Mouse (Mus musculus) kidney, postnatal 14 days (tissue): ENCODE results near the gene Hs6st3.

ENCODE experiments used
- DNase-seq: peaks from one replicate; pipeline ENCODE4 v3.0.0; 2022; ENCODE audit warnings: mixed read lengths

Gene Hs6st3

GRCm38 (mm10) chr14:119137906-119138785, at the start of gene Hs6st3:
TSS of gene Hs6st3 (plus strand) at chr14:119138341.
- peak; percentile 23 for DNase-seq

DNA sequence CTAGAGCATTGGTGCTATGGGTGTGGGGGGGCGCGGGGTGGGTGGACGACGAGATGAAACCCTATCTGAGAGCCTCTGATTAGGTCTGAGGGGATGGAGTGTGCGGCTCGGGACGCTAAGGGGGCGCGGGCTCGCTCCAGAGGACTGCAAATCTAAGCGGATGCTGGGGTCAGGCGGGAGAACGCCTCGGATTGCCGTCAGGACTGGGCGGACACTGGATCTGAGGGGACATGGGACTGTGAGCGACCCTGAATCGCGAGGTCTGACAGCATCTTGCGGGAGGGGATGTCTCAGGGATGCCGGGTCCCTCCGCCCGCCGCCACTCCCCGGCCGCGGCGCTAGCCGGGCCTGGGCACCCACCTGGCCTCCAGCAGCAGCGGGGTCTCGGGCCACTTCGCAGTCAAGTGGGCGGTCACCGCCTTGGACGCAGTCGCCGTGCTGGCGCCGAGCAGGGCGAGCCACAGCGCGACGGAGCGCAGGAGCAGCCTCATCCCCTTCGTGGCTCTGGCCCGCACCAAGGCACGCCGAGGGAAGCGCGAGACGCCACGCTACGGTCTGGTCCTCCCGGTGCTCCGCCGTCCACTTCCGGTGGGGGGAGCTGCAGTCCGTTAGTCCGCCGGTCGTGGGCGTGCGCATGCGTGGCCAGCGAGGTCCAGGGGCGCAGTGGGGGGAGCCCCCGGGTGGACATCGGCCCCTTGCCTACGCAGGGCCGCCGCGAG, 39.1 kb upstream of the Hs6st3 start, which contains the start of gene Uggt2:
Gene Uggt2, minus strand, starts transcription at position 580 of the 719 bp plus-strand sequence.
- DNase-seq, result peak; percentile 86

DNA sequence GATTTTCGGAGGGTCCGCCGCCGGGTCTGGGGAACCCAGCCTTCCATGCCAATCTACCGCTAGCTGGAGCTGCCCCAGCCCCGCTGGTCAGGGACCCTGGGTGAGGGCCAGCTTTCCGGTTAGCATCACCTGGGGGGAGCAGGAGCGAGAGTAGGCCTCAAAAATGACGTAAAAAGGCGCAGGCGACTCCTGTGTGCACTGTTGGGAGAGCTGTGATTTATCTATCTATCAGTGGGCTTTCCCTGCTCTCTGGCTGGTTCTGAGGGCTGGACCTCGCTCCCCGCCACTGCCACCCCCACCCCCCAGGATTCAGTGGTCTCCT, 38.6 kb upstream of the Hs6st3 start:
- DNase-seq, result no peak

DNA sequence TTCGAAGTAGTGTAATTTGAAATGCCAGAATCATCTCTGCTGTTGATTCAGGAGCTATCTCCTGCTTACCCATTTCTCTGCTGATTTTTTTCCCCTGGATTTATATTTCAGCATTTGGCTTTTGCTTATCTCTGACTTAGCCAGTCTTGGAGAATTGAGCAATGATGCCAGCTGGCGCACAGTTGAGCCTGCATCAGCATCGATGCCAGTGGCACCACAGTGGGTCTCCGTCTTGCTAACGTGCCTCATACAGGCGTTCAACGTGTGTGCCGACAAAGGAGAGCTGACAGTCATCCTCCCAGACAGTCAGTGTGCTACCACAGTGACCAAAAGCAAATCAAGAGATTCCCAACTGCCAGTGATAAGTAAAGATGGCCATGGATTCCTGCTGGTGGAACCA, 30.6 kb upstream of the Hs6st3 start:
- no peak for DNase-seq

DNA sequence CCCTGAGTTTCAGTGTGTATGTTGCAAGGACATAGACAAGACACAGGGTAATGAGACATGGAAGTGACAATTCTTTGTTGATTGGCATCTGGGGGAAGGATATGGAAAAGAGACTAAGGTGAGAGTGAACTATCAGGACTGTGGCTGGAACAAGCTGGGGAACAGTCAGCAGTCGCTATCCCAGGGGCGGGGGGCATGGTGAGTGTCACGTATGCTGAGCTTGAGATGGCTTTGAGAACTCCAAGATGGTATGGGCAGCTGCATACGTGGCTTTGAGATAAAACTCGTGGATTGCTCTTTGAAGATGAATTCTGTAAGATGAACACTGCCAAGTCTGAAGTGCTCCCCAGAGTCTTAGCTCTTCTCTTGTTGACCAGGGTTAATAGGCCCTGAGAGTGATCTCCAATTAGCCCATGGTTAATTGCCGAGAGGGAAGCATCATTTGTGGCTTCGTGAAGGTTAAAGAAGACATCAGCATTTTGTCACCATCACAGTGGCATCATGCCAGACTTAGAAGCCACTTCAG, 29.3 kb upstream of the Hs6st3 start:
- no peak for DNase-seq

GRCm38 (mm10) chr14:119109776-119110218, 28.3 kb upstream of the Hs6st3 start:
- DNase-seq, result no peak

DNA sequence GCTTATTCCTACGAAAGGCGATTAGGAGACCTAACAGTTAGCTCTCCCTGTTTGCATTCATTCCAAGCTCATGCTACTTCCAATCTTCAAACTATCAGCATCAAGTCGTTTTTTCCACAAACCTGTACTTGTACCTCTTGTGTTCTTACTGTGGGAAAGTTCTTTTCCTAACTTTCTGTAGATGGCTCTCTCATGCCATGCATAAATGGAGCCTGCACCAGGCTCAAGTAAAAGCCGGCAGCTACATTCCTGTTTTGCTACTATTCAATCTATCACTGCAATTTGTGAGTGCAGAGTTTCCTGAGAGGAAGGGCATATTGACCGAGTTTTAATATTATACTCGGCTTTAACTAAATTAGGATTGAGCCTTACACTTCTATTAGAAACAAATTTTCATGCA, 25.6 kb upstream of the Hs6st3 start:
- no peak for DNase-seq

GRCm38 (mm10) chr14:119123582-119123981, 14.6 kb upstream of the Hs6st3 start:
- no peak for DNase-seq

GRCm38 (mm10) chr14:119124061-119124460, 14.1 kb upstream of the Hs6st3 start:
- peak; percentile 25 for DNase-seq

DNA sequence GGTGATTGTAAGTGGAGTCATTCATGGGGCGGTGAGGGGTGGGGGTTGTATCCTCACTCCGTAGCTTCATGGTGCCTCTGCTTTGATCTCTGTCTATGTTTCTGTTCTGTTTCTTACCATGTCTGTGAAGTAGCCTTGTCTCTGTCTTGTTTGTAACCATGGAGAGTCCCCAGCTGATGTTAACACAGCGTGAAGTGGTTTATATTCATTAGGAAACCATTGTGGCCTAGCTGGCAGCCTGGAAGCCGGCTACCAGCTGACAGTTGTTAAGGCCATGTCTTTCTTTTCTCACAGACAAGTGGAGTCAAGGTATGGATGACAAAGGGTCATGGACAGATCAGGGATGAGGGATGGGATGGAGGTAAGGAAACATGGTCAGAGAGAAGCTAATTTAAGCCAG, 12.3 kb upstream of the Hs6st3 start:
- no peak for DNase-seq

GRCm38 (mm10) chr14:119127330-119127729, 10.8 kb upstream of the Hs6st3 start:
- no peak for DNase-seq

DNA sequence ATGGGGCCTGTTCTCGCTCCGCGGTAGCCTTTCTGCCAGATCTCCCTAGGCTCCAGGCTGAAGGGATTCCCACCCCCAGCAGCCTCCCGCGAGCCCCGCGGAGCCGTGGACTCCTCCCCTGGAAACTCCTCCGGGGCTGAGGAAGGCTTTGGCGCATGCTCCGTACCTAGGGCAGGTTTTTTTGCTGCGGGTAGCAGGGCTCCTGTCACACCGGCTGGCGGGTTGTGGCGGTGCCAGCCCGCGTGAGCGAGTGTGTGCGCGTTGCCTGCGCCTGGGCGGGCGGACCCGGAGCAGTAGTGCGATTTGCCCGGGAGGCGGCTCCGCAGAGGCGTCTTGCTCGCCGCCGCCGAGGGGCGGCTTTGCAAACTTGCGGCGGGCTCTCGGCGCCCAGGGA, 632 bp upstream of the Hs6st3 start:
- peak; percentile 70 for DNase-seq

DNA sequence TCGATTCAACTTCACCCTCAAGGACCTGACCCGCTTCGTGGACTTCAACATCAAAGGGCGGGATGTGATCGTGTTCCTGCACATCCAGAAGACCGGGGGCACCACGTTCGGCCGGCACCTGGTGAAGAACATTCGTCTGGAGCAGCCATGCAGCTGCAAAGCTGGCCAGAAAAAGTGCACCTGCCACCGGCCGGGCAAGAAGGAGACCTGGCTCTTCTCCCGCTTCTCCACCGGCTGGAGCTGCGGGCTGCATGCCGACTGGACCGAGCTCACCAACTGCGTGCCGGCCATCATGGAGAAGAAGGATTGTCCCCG, 602 bp downstream of the Hs6st3 start:
- DNase-seq, result no peak

GRCm38 (mm10) chr14:119139381-119139950, 1.3 kb downstream of the Hs6st3 start:
- DNase-seq, result no peak

GRCm38 (mm10) chr14:119153088-119153487, 14.9 kb downstream of the Hs6st3 start:
- DNase-seq, result no peak

GRCm38 (mm10) chr14:119193905-119194304, 55.8 kb downstream of the Hs6st3 start:
- DNase-seq, result no peak

DNA sequence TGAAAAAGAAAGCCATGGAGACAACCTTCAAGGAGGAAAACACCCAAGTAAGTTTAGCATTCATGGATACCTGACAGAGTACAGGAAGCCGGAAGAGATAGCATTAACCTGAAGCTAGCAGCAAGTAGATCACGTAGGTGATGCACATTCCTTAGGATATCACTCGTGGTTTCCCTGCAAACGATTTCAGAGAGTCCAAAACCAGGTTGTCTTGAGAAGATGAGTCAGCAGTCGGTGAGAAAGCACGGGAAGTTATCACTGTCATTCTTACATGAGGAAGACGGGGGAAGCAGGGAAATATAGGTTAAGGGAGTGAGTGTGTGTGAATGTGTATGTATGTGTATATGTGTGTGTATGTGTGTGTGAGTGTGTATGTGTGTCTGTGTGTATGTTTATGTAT, 65.4 kb downstream of the Hs6st3 start:
- DNase-seq, result no peak

DNA sequence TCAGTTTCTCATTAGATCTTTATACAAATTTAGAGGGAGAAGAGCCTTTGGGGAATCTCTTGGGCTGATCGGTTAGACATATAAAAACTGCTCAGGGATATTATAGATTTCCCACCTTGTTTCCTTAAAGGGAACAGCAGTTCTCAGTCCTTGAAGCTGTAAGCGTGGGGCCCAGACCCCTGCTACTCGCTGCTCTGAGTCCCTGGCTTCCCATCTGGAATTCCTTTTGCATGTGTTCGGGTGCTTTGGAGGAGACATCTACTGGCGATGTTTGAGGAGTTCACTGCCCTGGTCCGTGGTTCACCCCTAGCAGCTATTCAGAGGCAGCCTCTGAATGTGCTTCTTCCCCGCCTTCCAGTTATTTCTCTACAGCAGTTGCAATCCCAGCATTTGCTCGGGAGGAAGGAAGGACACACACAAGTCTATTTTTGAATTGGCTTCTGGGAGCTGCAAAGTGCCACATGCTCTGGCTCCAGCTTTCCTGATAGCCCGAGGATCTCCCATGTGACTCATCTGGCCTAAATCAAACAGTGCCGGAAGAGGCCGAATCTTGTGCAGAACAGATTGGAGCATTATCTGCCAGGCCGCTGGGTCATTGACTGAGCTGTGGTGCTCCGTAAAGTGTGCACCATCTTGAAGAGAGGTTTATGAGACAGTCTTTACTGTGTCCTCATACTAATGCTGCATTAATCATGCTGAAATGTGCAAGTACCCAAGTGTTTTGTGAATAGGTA, 77.6 kb downstream of the Hs6st3 start:
- DNase-seq, result no peak

GRCm38 (mm10) chr14:119227709-119228338, 89.7 kb downstream of the Hs6st3 start:
- no peak for DNase-seq

- DNase-seq, result no peak
Measured at GRCm38 (mm10) chr14:119233598-119233997, 95.5 kb downstream of the Hs6st3 start.

DNA sequence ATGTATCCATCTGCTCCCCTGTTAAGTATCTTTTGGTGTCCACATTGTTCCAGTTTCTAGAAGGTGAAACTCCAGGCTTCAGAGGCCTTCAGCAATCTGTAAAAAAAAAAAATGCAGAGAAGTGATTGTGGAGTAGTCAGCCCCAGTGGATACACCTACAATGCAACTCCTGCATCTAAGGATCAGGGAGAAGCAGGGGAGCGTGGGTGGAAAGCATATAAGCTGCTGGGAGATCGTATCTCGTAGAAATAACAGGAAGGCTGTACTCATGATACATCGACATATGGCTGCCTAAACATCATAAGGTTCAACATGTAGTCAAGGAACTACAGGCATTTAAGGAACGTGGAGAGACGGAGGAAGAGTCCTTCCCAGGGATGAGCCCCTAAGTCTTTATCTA, 109.0 kb downstream of the Hs6st3 start:
- no peak for DNase-seq

DNA sequence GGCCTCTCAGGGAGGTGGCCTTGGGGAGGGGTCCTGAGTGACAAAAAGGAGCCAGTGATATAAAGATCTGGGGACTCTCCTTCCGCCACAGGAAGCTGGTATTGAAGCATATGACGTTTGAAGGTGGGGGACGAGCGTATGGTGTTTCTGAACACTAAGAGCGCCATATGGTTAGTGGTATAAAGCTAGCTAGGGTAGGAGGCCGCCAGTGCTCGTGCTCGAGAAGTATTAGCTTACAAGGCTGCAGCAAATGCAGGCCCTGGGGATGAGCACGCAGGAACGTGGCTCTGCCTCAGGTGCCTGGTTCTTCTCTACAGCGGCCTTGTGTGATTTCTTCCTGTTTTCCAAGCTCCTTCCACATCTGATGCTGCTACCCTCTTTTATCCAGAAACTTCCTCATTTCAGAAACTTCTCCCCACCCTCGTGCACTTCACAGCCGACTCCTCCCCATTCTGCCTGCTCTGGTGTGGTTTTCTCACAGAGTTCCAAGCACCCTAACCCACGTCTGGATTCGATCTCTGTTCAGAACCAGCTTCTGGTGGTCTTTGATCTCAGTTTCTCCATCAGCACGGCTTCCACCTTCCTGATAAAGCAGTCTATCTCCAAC, 110.0 kb downstream of the Hs6st3 start:
- no peak for DNase-seq
